Mouse (Mus musculus) kidney, adult 11 months (tissue): ENCODE data around the gene Eif4h.
"Not testable (repeated sequence)": the region's sequence is repeated elsewhere in the genome, so short reads cannot be mapped to it uniquely, and the experiment has no call there.

Source experiments
- DNase-seq: peaks from one replicate; pipeline ENCODE4 v3.0.0; 2022

Gene Eif4h

GRCm38 (mm10) chr5:134639269-134639682 lies at the start of gene Eif4h:
Gene Eif4h (minus strand): TSS chr5:134639490.
- peak; percentile 96 for DNase-seq

- peak; percentile 100 for DNase-seq
These were observed 49.5 kb upstream of the Eif4h start for GRCm38 (mm10) chr5:134688718-134689284.

GRCm38 (mm10) chr5:134688086-134688717 lies 48.9 kb upstream of the Eif4h start, which contains the start of gene Limk1:
Gene Limk1 (minus strand): TSS chr5:134688598.
- no peak for DNase-seq

GRCm38 (mm10) chr5:134687187-134687586 lies 47.9 kb upstream of the Eif4h start:
- no peak for DNase-seq

GRCm38 (mm10) chr5:134686541-134686940 lies 47.3 kb upstream of the Eif4h start:
- no peak for DNase-seq

- DNase-seq: no peak
These were observed 45.1 kb upstream of the Eif4h start for GRCm38 (mm10) chr5:134684398-134684797.

GRCm38 (mm10) chr5:134683813-134684212 lies 44.5 kb upstream of the Eif4h start:
- no peak for DNase-seq

- DNase-seq: no peak
These were observed 40.9 kb upstream of the Eif4h start for GRCm38 (mm10) chr5:134680238-134680637.

- no peak for DNase-seq
These were observed 39.7 kb upstream of the Eif4h start for GRCm38 (mm10) chr5:134678827-134679546.

- DNase-seq: no peak
These were observed 38.7 kb upstream of the Eif4h start for GRCm38 (mm10) chr5:134678031-134678430.

- DNase-seq: no peak
These were observed 38.2 kb upstream of the Eif4h start for GRCm38 (mm10) chr5:134677491-134677890.

- DNase-seq: peak; percentile 77
These were observed 36.9 kb upstream of the Eif4h start for GRCm38 (mm10) chr5:134675956-134676759.

- DNase-seq: no peak
These were observed 35.7 kb upstream of the Eif4h start for GRCm38 (mm10) chr5:134674977-134675376.

- no peak for DNase-seq
These were observed 33.3 kb upstream of the Eif4h start for GRCm38 (mm10) chr5:134672611-134673010.

- no peak for DNase-seq
These were observed 32.9 kb upstream of the Eif4h start for GRCm38 (mm10) chr5:134672198-134672516.

GRCm38 (mm10) chr5:134671335-134672197 lies 32.3 kb upstream of the Eif4h start:
- no peak for DNase-seq

GRCm38 (mm10) chr5:134669001-134669708 lies 29.9 kb upstream of the Eif4h start:
- no peak for DNase-seq

- DNase-seq: no peak
These were observed 29.2 kb upstream of the Eif4h start for GRCm38 (mm10) chr5:134668495-134668894.

- DNase-seq: no peak
These were observed 17.4 kb upstream of the Eif4h start for GRCm38 (mm10) chr5:134656708-134657107.

- DNase-seq: no peak
These were observed 12.7 kb upstream of the Eif4h start for GRCm38 (mm10) chr5:134652015-134652414.

GRCm38 (mm10) chr5:134650926-134651325 lies 11.6 kb upstream of the Eif4h start:
- DNase-seq: peak; percentile 43

- DNase-seq: not testable (repeated sequence)
These were observed 9.7 kb upstream of the Eif4h start for GRCm38 (mm10) chr5:134648976-134649375.
